Mouse (Mus musculus): Measurements from ENCODE around the gene Mctp2.

Mctp2 gene

DNA sequence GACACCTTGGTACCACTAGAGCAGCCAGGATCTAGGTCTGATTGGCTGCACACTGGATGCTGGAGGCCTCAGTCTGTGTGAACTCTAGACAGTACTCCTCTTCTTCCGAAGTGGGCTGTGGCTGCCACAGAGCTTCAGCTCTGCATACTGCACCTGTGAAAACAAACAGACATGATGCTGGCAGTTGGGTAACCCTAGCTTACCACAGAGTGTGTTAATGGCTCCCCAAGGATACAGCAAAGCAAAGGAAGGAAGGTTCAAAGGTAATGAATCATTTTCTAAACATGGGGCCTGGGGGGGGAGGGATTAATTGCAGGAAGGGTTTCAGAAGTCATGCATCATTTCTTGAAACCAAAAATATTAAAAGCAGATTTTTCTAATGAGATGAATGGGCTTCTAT lies 225.7 kb downstream of the Mctp2 start:
- DNase-seq = no peak

DNA sequence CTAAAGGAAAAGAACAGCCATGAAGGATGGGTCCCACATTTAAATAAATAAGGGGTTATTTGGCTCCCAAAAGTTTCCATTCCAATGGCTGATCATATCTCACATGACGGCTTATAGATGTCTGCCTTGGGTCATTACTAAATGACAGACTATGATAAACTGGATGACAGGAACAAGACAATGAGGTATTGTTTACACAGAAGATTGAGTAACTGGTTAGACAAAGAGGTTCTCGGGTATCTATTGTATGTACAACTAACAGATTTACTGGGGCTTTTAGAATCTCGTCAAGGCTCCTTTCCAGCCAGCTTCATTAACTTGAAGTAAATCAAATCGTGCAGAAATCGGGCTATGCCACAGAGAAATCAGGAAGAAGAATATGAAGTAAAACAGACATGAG lies 227.5 kb downstream of the Mctp2 start:
- no peak for DNase-seq

DNA sequence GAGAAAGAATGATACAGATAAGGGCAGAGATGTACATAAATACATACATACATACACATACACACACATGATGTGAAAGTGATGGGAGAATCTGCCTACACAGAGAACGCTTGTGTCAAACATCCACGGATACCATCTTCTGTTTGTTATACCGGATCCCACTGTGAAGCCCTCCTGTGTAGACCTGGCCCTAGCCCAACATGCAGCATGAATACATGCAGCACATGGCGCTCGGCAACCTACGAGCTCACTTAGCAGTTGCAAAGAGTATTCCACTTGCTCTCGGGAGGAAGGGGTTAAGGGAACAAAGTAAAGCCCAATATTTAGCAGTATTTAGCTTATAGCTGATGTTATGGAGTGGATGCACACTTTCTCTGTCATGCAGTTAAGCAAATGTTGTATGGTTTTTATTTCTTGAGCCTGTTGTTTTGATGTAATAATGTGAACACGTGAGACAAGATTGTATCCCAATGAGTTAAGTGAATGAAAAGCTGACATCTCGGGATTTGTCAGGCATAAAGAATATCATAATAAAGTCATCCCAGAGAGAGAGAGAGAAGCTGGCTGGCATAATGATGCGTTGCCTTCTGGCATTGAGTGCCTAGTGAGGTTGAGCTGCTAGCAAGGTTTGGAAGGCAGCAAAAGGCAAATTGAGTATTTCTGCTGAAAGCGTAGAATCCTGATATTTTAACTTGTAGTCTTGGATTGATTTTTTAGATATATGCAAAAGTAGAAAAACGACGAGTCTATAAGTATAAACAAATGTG lies 234.8 kb downstream of the Mctp2 start:
- no peak for DNase-seq

DNA sequence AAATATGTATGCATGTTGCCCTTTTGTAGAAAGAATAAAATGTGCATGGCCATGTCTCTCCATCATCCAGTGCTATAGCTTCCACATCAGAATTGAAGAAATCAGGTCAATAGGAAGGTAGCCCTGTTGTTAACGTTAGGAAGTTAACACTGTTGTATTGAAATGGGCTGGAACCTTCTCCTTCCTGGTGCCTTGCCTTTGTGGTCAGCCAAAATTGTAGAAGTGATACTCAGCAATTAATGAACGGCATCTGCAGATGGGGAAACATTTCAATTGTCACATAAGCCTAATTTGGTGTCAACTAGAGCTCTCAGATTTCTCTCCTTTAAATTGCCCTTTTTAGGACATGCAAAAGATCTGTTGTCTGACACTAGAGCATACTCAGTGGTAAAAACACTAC lies 238.0 kb downstream of the Mctp2 start:
- DNase-seq = no peak

DNA sequence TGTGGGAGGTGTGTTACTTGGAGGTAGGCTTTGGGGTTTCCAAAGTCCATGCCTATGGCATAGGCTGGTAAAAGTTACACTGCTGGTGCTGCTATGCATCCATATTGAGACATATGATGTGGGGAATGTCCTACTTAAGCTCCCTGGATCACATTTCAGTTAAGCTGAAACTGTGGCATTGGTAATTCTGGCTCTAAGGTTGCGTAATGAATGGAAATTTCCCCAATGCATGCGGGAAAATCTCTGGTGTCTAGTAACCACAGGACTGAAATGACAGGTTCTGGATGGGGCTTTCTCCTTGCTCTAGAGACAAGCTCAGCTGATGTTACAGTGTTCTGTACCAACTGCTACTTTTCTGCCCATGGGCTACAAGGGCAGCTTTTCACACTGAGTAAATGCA lies 240.1 kb downstream of the Mctp2 start:
- no peak for DNase-seq

DNA sequence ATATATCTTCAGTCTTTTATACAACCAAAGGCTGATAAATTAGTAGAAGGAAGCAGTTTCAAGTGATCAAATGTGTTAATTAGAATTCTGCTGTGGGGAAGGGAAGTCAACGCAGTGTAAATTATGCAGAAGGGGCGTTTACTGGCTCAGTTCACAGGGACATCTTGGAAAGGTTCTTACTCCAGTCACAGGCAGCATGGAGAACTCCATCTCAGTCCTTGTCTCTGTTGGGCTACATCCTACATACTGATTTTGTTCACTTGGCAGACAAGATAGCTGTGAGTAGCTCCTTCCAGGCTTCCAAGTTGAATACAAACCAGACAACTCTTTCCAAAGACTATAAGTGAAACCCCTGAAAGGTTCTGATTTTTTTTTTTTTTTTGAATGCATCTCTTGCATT lies 254.6 kb downstream of the Mctp2 start:
- no peak for DNase-seq

DNA sequence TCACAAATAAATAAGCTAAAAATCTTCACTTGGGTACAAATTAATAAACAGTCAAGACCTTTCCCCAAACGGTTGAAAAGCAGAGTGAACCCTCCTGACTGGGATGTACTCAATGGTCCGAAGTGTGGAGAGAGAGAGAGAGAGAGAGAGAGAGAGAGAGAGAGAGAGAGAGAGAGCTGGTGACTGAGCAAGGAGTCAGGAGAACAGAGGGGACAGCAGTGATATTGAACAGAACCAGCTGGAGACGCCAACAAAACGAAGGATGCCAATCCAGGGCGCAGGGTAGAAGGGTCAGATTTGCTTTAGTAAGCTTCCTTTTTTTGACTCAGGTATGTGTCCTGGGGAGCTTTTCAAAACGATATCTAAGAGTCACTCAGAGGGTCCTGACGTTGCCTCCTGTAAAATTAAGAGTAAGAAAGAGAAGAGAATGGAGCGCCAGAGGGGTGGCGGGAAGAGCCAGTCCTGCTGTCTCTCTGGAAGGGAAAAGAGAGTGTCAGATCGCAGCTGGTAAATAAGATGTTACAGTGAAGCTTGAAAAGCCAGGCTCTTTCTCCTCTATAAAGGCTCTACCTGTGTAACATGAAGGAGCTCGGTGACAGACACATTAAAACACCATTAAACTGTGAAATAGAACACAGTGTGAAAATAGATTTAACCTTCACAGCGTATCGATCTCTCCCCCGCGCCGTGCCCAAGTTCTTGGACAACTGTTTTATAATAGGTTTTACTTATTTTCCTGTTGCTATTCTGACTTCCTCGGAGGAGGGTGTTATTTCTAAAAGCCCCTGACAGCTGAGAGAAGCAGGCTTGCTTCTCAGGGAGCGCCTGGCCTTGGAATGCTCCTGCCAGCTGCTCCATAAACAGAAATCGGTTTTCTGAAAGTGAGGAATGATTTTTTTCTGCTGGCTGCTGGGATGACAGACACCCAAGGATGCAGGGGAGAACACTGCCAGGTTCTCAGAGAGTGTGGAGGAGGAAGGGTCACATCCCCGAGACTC lies 258.5 kb downstream of the Mctp2 start:
- no peak for DNase-seq
